Mouse (Mus musculus): Measurements from ENCODE around the gene Slk. TPM values are rescaled to one million over a fixed set of nuclear protein-coding genes. Genes with fewer than 3 reads are reported as not detected.

Gene Slk
- polyA plus RNA-seq (2015; fragmentation: Illumina TruSeq; extraction: RNeasy Lipid Tissue Mini Kit (QIAGEN cat#74804); ENCODE audit: insufficient read depth, low replicate concordance): 70.1 TPM

GRCm38 (mm10) chr19:47579225-47579787, at the start of gene Slk:
Gene Slk, plus strand, starts transcription at chr19:47579678.

DNA sequence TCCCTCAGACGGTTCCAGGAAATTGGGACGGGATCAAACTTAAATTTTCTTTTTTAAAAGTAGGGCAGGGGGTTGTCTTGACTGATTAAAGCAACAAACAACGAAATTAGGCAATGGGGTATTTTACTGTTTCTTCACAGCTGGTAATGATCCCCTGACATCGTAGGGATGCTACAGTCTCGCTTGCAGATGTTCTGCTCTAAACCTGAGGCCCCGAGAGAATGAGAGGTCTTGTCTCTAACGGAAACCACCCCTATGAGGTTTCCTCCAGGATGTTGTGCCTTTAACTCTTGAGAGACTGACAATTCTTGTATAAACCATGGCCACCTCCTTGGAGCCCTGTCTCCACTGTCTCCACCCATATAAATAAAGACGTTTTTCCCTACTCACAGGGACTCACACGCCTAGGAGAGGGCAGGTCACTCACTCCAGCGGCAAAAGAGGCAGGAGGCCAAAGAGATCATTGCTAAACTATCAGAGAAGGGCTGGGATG, 42.1 kb upstream of the Slk start, which contains the start of gene Stn1:
Gene Stn1, minus strand, starts transcription at position 208 of the 493 bp plus-strand sequence.

DNA sequence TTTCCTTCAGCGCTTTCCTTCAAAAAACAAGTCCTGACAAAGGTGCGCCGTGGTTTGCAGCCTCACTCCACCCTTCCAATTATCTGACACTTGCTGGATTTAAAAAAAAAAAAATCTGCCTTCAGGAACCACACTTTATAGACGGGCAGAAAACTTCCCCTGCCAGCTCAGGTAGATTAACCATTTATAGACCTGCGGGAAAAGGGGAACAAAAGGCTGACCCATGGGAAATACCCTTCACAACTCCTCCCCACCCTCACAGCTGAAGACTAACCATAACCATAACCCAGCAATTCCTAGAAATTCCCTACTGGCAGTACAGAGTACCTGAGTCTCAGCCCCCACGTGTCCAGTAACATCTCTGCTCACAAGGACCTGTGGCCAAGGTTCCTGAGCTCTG, 112.5 kb downstream of the Slk start, which contains the start of gene Col17a1:
Gene Col17a1, minus strand, starts transcription at position 101 of the 400 bp plus-strand sequence.

Other genes starting within 250 kb of the Slk start
- gene Sh3pxd2a, start 115.3 kb upstream of the Slk start, polyA plus RNA-seq (2015; fragmentation: Illumina TruSeq; extraction: RNeasy Lipid Tissue Mini Kit (QIAGEN cat#74804); ENCODE audit: insufficient read depth, low replicate concordance): 22.9 TPM
- gene Stn1, start 42.2 kb upstream of the Slk start, polyA plus RNA-seq (2015; fragmentation: Illumina TruSeq; extraction: RNeasy Lipid Tissue Mini Kit (QIAGEN cat#74804); ENCODE audit: insufficient read depth, low replicate concordance): 20.5 TPM
- 0.55 TPM for gene Col17a1, start 112.4 kb downstream of the Slk start, polyA plus RNA-seq (2015; fragmentation: Illumina TruSeq; extraction: RNeasy Lipid Tissue Mini Kit (QIAGEN cat#74804); ENCODE audit: insufficient read depth, low replicate concordance)
- gene Sfr1, start 152.0 kb downstream of the Slk start, polyA plus RNA-seq (2015; fragmentation: Illumina TruSeq; extraction: RNeasy Lipid Tissue Mini Kit (QIAGEN cat#74804); ENCODE audit: insufficient read depth, low replicate concordance): 92.3 TPM